Mouse (Mus musculus): Measurements from ENCODE around the gene Nrn1l.

Gene Nrn1l

GRCm38 (mm10) chr8:105943321-105943739 is 50.0 kb downstream of the Nrn1l start, which contains the start of gene Lcat:
TSS of gene Lcat (minus strand) at chr8:105943382.
- intact Hi-C loops (cut with DNase I), result no loop called here
